Mouse (Mus musculus): ENCODE results near the gene Fgfr2.

DNA sequence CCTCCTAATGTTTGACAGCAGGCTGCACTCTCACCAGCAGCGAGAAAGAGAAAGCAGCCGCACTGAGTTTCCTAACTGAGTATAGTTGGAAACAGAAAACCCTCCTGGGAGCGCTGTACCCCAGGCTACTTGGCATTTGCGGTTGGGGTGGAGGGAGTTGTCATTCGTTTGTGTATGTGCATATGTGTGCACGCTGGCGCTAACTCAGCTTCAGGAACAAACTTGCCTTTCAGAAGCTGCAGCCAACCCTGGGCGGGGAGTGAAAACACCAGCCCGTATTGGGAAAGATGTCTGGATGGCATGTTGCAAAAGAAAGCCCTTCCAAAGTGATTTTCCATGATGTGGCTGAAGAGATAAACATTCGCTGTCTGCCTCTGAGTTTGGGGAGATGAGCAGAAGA is 2546.2 kb downstream of the Fgfr2 start:
- TF ChIP-seq CTCF (conservative IDR thresholded peaks at IDR 0.05; ENCODE audit: low read length) (no peak), POU5F1 (IDR thresholded peaks at IDR 0.05; ENCODE audit: borderline replicate concordance, low read length) (no peak), NANOG (IDR thresholded peaks at IDR 0.05; ENCODE audit: borderline replicate concordance, low read length) (no peak)

Measured in E14TG2a.4 (cell line).